Mouse (Mus musculus): ENCODE data around the gene Wbp11. TPM values are rescaled to one million over a fixed set of nuclear protein-coding genes. Genes with fewer than 3 reads are reported as not detected.

Wbp11 gene
- total and polyA plus RNA-seq, 3 experiments, result 43.5 to 411 (median 294) TPM

GRCm38 (mm10) chr6:136852348-136852747 is 24.3 kb upstream of the Wbp11 start:
- no peak overlapping the region for H3K27ac ChIP-seq (ENCODE audit: control insufficient read depth, low read depth, low read length)
- no peaks in the 10 kb centered on the region for H3K27me3 ChIP-seq (ENCODE audit: control insufficient read depth in 1 of 2, insufficient read depth in 2 of 2, low read length in 2 of 2)
- TF ChIP-seq HCFC1 (IDR thresholded peaks at IDR 0.05; ENCODE audit: low read depth, low read length), result no peak
- TF ChIP-seq NRF1 (IDR thresholded peaks at IDR 0.05; ENCODE audit: insufficient read depth, low read depth, low read length, poor library complexity, severe bottlenecking), result no peak
- TF ChIP-seq E2F4 (IDR thresholded peaks at IDR 0.05; ENCODE audit: borderline replicate concordance, low read depth, low read length), result no peak
- TF ChIP-seq CTCF (IDR thresholded peaks at IDR 0.05 in 2 of 3, conservative IDR thresholded peaks at IDR 0.05 in 1 of 3; ENCODE audit: control insufficient read depth in 1 of 3, insufficient read depth in 1 of 3, low read depth in 2 of 3, low read length in 3 of 3, poor library complexity in 1 of 3, severe bottlenecking in 1 of 3), result no peak
- no peak for TF ChIP-seq ZC3H11A (IDR thresholded peaks at IDR 0.05; ENCODE audit: low read depth, low read length)
- H3K4me3 ChIP-seq (ENCODE audit: control insufficient read depth in 1 of 2, insufficient read depth in 1 of 2, low read depth in 2 of 2, low read length in 2 of 2), result no peak overlapping the region
- no peak for DNase-seq (ENCODE audit: low read depth, low spot score)
- no peaks in the 10 kb centered on the region for H3K9me3 ChIP-seq (replicated peaks; ENCODE audit: insufficient read depth, low read length)
- H3K9ac ChIP-seq (ENCODE audit: control insufficient read depth, low read depth, low read length, poor library complexity, severe bottlenecking), result no peak overlapping the region
- H3K36me3 ChIP-seq (ENCODE audit: control insufficient read depth in 1 of 2, insufficient read depth in 2 of 2, low read length in 2 of 2), result peaks cover 0 to 9% of the 10 kb centered on the region in 2 experiments; a peak in 2 of 4 replicates
- H3K79me2 ChIP-seq (ENCODE audit: control insufficient read depth, insufficient read depth, low read length, poor library complexity), result no peaks in the 10 kb centered on the region
- H3K4me1 ChIP-seq (ENCODE audit: control insufficient read depth in 1 of 2, insufficient read depth in 2 of 2, low read length in 2 of 2), result peaks cover 0 to 22% of the 10 kb centered on the region in 2 experiments; a peak in 3 of 4 replicates

GRCm38 (mm10) chr6:136850267-136850666 is 22.2 kb upstream of the Wbp11 start:
- Histone ChIP-seq H3K9me3 (replicated peaks; ENCODE audit: insufficient read depth, low read length) (no peaks in the 10 kb centered on the region), H3K36me3 (ENCODE audit: control insufficient read depth in 1 of 2, insufficient read depth in 2 of 2, low read length in 2 of 2) (peaks cover 0 to under 1% of the 10 kb centered on the region in 2 experiments; a peak in 1 of 4 replicates), H3K4me3 (ENCODE audit: control insufficient read depth in 1 of 2, insufficient read depth in 1 of 2, low read depth in 2 of 2, low read length in 2 of 2) (no peak overlapping the region), H3K9ac (ENCODE audit: control insufficient read depth, low read depth, low read length, poor library complexity, severe bottlenecking) (no peak overlapping the region), H3K27ac (ENCODE audit: control insufficient read depth, low read depth, low read length) (no peak overlapping the region), H3K27me3 (ENCODE audit: control insufficient read depth in 1 of 2, insufficient read depth in 2 of 2, low read length in 2 of 2) (peaks cover 0 to 1% of the 10 kb centered on the region in 2 experiments; a peak in 1 of 4 replicates), H3K4me1 (ENCODE audit: control insufficient read depth in 1 of 2, insufficient read depth in 2 of 2, low read length in 2 of 2) (peaks cover 0 to 8% of the 10 kb centered on the region in 2 experiments; a peak in 3 of 4 replicates), H3K79me2 (ENCODE audit: control insufficient read depth, insufficient read depth, low read length, poor library complexity) (no peaks in the 10 kb centered on the region)
- TF ChIP-seq KAT2A (conservative IDR thresholded peaks at IDR 0.05; ENCODE audit: low read depth, low read length) (no peak), E2F4 (IDR thresholded peaks at IDR 0.05; ENCODE audit: borderline replicate concordance, low read depth, low read length) (no peak), POLR2AphosphoS2 (IDR thresholded peaks at IDR 0.05; ENCODE audit: low read length) (no peak), CTCF (IDR thresholded peaks at IDR 0.05 in 2 of 3, conservative IDR thresholded peaks at IDR 0.05 in 1 of 3; ENCODE audit: control insufficient read depth in 1 of 3, insufficient read depth in 1 of 3, low read depth in 2 of 3, low read length in 3 of 3, poor library complexity in 1 of 3, severe bottlenecking in 1 of 3) (no peak), EP300 (IDR thresholded peaks at IDR 0.05; ENCODE audit: low read depth in 1 of 2, low read length in 2 of 2) (no peak), USF2 (IDR thresholded peaks at IDR 0.05; ENCODE audit: borderline replicate concordance in 1 of 2, insufficient read depth in 1 of 2, low read depth in 1 of 2, low read length in 2 of 2) (no peak), ETS1 (IDR thresholded peaks at IDR 0.05; ENCODE audit: low read depth, low read length) (no peak), RCOR1 (IDR thresholded peaks at IDR 0.05; ENCODE audit: low read depth, low read length) (no peak), ZNF384 (IDR thresholded peaks at IDR 0.05; ENCODE audit: low read depth, low read length) (no peak), MYC (IDR thresholded peaks at IDR 0.05; ENCODE audit: low read depth, low read length) (no peak), SIN3A (IDR thresholded peaks at IDR 0.05; ENCODE audit: low read length) (no peak)
- no peak for DNase-seq (ENCODE audit: low read depth, low spot score)

Data from MEL (cell line).